Mouse (Mus musculus): Measurements from ENCODE around the gene Adarb2. TPM values are rescaled to one million over a fixed set of nuclear protein-coding genes. Genes with fewer than 3 reads are reported as not detected.

Adarb2 gene
- total and polyA plus RNA-seq, 3 experiments = not detected

DNA sequence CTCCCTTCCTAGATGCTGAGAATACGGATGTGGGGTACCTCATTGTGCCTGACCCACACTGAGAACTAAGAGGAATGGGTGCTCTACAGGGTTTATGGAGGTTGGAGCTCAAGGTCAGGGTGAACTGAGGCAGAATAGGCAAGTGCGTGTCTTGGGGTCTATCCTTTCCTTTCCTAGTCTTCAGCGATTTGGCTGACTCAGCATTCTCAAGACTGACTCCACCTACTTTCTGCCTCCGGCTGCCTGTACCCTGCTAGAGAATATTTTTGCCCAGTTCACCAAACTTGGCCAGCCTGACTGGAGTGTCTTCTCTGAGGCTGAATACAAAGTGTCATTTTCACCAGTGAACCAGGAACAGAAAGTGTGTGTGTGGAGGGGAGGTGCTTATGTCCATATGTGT is 163.4 kb downstream of the Adarb2 start:
- in situ Hi-C loops (cut with MboI; ENCODE audit: low pct_ligation_motif_present, low pct_unique_long_range_greater_than_20kb, low sequenced_read_pairs) = no loop called here
- dilution Hi-C loops (cut with MboI; ENCODE audit: extremely low pct_ligation_motif_present, extremely low pct_unique_long_range_greater_than_20kb, low sequenced_read_pairs) = no loop called here
- no peaks in the 10 kb centered on the region for H3K79me2 ChIP-seq (replicated peaks; ENCODE audit: control insufficient read depth, extremely low read depth, insufficient read depth, poor library complexity, severe bottlenecking)
- no peaks in the 10 kb centered on the region for H3K4me1 ChIP-seq (ENCODE audit: control insufficient read depth in 1 of 2, insufficient read depth in 2 of 2)
- H3K4me2 ChIP-seq (ENCODE audit: insufficient read depth, low read depth, poor library complexity, severe bottlenecking) = no peak overlapping the region
- H3K9me3 ChIP-seq (replicated peaks; ENCODE audit: low read length) = no peaks in the 10 kb centered on the region
- no peaks in the 10 kb centered on the region for H3K27me3 ChIP-seq (replicated peaks)
- H3K36me3 ChIP-seq (replicated peaks in 1 of 2; ENCODE audit: control insufficient read depth in 1 of 2, insufficient read depth in 1 of 2, low read length in 1 of 2) = no peaks in the 10 kb centered on the region
- TF ChIP-seq POLR2AphosphoS2 (IDR thresholded peaks at IDR 0.05; ENCODE audit: low read depth, low read length) (no peak), MAFK (IDR thresholded peaks at IDR 0.05; ENCODE audit: insufficient replicate concordance, low read length) (peak; percentile 88; the same call in 1 of the 2 replicates), ZNF384 (IDR thresholded peaks at IDR 0.05; ENCODE audit: low read depth, low read length) (no peak), MYC (IDR thresholded peaks at IDR 0.05; ENCODE audit: low read depth, low read length) (no peak), KAT2A (IDR thresholded peaks at IDR 0.05; ENCODE audit: insufficient replicate concordance, low read length) (no peak)
- H3K9ac ChIP-seq (ENCODE audit: insufficient read depth, low read depth) = no peak overlapping the region
- DNase-seq (ENCODE audit: extremely low read depth) = no peak
- no peak overlapping the region for H3K4me3 ChIP-seq (replicated peaks in 1 of 3; ENCODE audit: low read depth in 2 of 3, low read length in 2 of 3, poor library complexity in 1 of 3)
- H3K27ac ChIP-seq (ENCODE audit: insufficient read depth, low read depth) = no peak overlapping the region

GRCm38 (mm10) chr13:8369868-8370387 is 167.3 kb downstream of the Adarb2 start:
- Histone ChIP-seq H3K27ac (ENCODE audit: insufficient read depth, low read depth) (no peak overlapping the region), H3K9ac (ENCODE audit: insufficient read depth, low read depth) (no peak overlapping the region), H3K4me2 (ENCODE audit: insufficient read depth, low read depth, poor library complexity, severe bottlenecking) (no peak overlapping the region), H3K9me3 (replicated peaks; ENCODE audit: low read length) (no peaks in the 10 kb centered on the region), H3K4me1 (ENCODE audit: control insufficient read depth in 1 of 2, insufficient read depth in 2 of 2) (no peaks in the 10 kb centered on the region), H3K79me2 (replicated peaks; ENCODE audit: control insufficient read depth, extremely low read depth, insufficient read depth, poor library complexity, severe bottlenecking) (no peaks in the 10 kb centered on the region), H3K36me3 (replicated peaks in 1 of 2; ENCODE audit: control insufficient read depth in 1 of 2, insufficient read depth in 1 of 2, low read length in 1 of 2) (no peaks in the 10 kb centered on the region), H3K4me3 (replicated peaks in 1 of 3; ENCODE audit: low read depth in 2 of 3, low read length in 2 of 3, poor library complexity in 1 of 3) (no peak overlapping the region), H3K27me3 (replicated peaks) (no peaks in the 10 kb centered on the region)
- TF ChIP-seq JUND (conservative IDR thresholded peaks at IDR 0.05; ENCODE audit: low read depth, low read length) (no peak), MEF2A (IDR thresholded peaks at IDR 0.05; ENCODE audit: borderline replicate concordance, low read depth, low read length) (no peak), MAFK (IDR thresholded peaks at IDR 0.05; ENCODE audit: insufficient replicate concordance, low read length) (no peak), NRF1 (IDR thresholded peaks at IDR 0.05; ENCODE audit: low read depth, low read length) (no peak), IRF4 (IDR thresholded peaks at IDR 0.05; ENCODE audit: low read depth, low read length) (no peak), ZMIZ1 (IDR thresholded peaks at IDR 0.05; ENCODE audit: low read depth, low read length) (no peak), USF1 (IDR thresholded peaks at IDR 0.05; ENCODE audit: low read depth, low read length) (no peak), NELFE (IDR thresholded peaks at IDR 0.05; ENCODE audit: low read depth, low read length) (no peak), MAX (IDR thresholded peaks at IDR 0.05; ENCODE audit: low read length) (no peak)
- dilution Hi-C loops (cut with MboI; ENCODE audit: extremely low pct_ligation_motif_present, extremely low pct_unique_long_range_greater_than_20kb, low sequenced_read_pairs) (no loop called here), in situ Hi-C loops (cut with MboI; ENCODE audit: low pct_ligation_motif_present, low pct_unique_long_range_greater_than_20kb, low sequenced_read_pairs) (no loop called here)
- DNase-seq (ENCODE audit: extremely low read depth) = no peak

GRCm38 (mm10) chr13:8388541-8388940 is 185.9 kb downstream of the Adarb2 start:
- Histone ChIP-seq H3K9ac (ENCODE audit: insufficient read depth, low read depth) (no peak overlapping the region), H3K36me3 (replicated peaks in 1 of 2; ENCODE audit: control insufficient read depth in 1 of 2, insufficient read depth in 1 of 2, low read length in 1 of 2) (no peaks in the 10 kb centered on the region), H3K27me3 (replicated peaks) (no peaks in the 10 kb centered on the region), H3K4me1 (ENCODE audit: control insufficient read depth in 1 of 2, insufficient read depth in 2 of 2) (no peaks in the 10 kb centered on the region), H3K9me3 (replicated peaks; ENCODE audit: low read length) (no peaks in the 10 kb centered on the region), H3K27ac (ENCODE audit: insufficient read depth, low read depth) (no peak overlapping the region), H3K79me2 (replicated peaks; ENCODE audit: control insufficient read depth, extremely low read depth, insufficient read depth, poor library complexity, severe bottlenecking) (no peaks in the 10 kb centered on the region), H3K4me2 (ENCODE audit: insufficient read depth, low read depth, poor library complexity, severe bottlenecking) (no peak overlapping the region), H3K4me3 (replicated peaks in 1 of 3; ENCODE audit: low read depth in 2 of 3, low read length in 2 of 3, poor library complexity in 1 of 3) (no peak overlapping the region)
- TF ChIP-seq ZKSCAN1 (IDR thresholded peaks at IDR 0.05; ENCODE audit: borderline replicate concordance, low read depth, low read length) (no peak), MXI1 (IDR thresholded peaks at IDR 0.05; ENCODE audit: low read depth, low read length) (no peak), NRF1 (IDR thresholded peaks at IDR 0.05; ENCODE audit: low read depth, low read length) (no peak), USF2 (conservative IDR thresholded peaks at IDR 0.05; ENCODE audit: low read depth, low read length) (no peak), ETS1 (conservative IDR thresholded peaks at IDR 0.05; ENCODE audit: low read depth, low read length) (no peak), MYC (IDR thresholded peaks at IDR 0.05; ENCODE audit: low read depth, low read length) (no peak), TCF12 (IDR thresholded peaks at IDR 0.05; ENCODE audit: low read depth, low read length) (no peak), MAFK (IDR thresholded peaks at IDR 0.05; ENCODE audit: insufficient replicate concordance, low read length) (no peak), EP300 (IDR thresholded peaks at IDR 0.05; ENCODE audit: low read length) (no peak), USF1 (IDR thresholded peaks at IDR 0.05; ENCODE audit: low read depth, low read length) (no peak), IRF4 (IDR thresholded peaks at IDR 0.05; ENCODE audit: low read depth, low read length) (no peak), TBP (conservative IDR thresholded peaks at IDR 0.05; ENCODE audit: low read depth, low read length) (no peak), NELFE (IDR thresholded peaks at IDR 0.05; ENCODE audit: low read depth, low read length) (no peak), SIN3A (IDR thresholded peaks at IDR 0.05; ENCODE audit: low read length) (no peak), MEF2A (IDR thresholded peaks at IDR 0.05; ENCODE audit: borderline replicate concordance, low read depth, low read length) (no peak), UBTF (IDR thresholded peaks at IDR 0.05; ENCODE audit: low read depth, low read length) (no peak), BHLHE40 (IDR thresholded peaks at IDR 0.05; ENCODE audit: low read depth, low read length) (no peak), PAX5 (IDR thresholded peaks at IDR 0.05; ENCODE audit: low read length) (no peak), ZC3H11A (IDR thresholded peaks at IDR 0.05; ENCODE audit: low read depth, low read length) (no peak)
- dilution Hi-C loops (cut with MboI; ENCODE audit: extremely low pct_ligation_motif_present, extremely low pct_unique_long_range_greater_than_20kb, low sequenced_read_pairs) = no loop called here
- in situ Hi-C loops (cut with MboI; ENCODE audit: low pct_ligation_motif_present, low pct_unique_long_range_greater_than_20kb, low sequenced_read_pairs) = no loop called here
- no peak for DNase-seq (ENCODE audit: extremely low read depth)
